Mouse (Mus musculus) midbrain, embryonic 13.5 days (tissue): ENCODE measurements around the gene Rpl10-ps3. TPM values are rescaled to one million over a fixed set of nuclear protein-coding genes. Genes with fewer than 3 reads are reported as not detected.

ENCODE experiments used
- ATAC-seq: fragments of 200-750 bp; cut with Nextera tagmentation; 2 replicates; pipeline ENCODE4 v1.8.0; 2017; ENCODE audit warnings: mild to moderate bottlenecking, moderate TSS enrichment, moderate library complexity
- H3K27ac ChIP-seq: fragments of 300-500 bp; sonication (generic); 2 replicates; pipeline ENCODE4 v1.5.1; 2015; ENCODE audit warnings: inconsistent platforms, mild to moderate bottlenecking, moderate library complexity
- H3K27me3 ChIP-seq: fragments of 300-500 bp; sonication (generic); 2 replicates; pipeline ENCODE4 v1.6.1; 2015; ENCODE audit warnings: mild to moderate bottlenecking, inconsistent platforms
- H3K36me3 ChIP-seq: fragments of 300-500 bp; sonication (generic); 2 replicates; pipeline ENCODE4 v1.6.1; 2015; ENCODE audit warnings: mild to moderate bottlenecking, inconsistent platforms
- H3K4me1 ChIP-seq: fragments of 300-500 bp; sonication (generic); replicated peaks from 2 replicates; pipeline ENCODE4 v1.6.1; 2015; ENCODE audit warnings: inconsistent platforms
- H3K4me2 ChIP-seq: fragments of 300-500 bp; sonication (generic); replicated peaks from 2 replicates; pipeline ENCODE4 v1.6.1; 2015; ENCODE audit warnings: moderate library complexity, mild to moderate bottlenecking, inconsistent platforms
- H3K4me3 ChIP-seq: fragments of 300-500 bp; sonication (generic); replicated peaks from 2 replicates; pipeline ENCODE4 v1.5.1; 2015; ENCODE audit warnings: mild to moderate bottlenecking, inconsistent platforms
- H3K9ac ChIP-seq: fragments of 300-500 bp; sonication (generic); replicated peaks from 2 replicates; pipeline ENCODE4 v1.6.1; 2015; ENCODE audit warnings: mild to moderate bottlenecking, inconsistent platforms
- H3K9me3 ChIP-seq: fragments of 300-500 bp; sonication (generic); 2 replicates; pipeline ENCODE4 v1.6.1; 2016; ENCODE audit warnings: mild to moderate bottlenecking, inconsistent platforms
- WGBS: fragments of 180-500 bp; shearing (Covaris S2); methylation state at CpG from one replicate; pipeline ENCODE4 v1.1.7; 2015; 5-methylcytosine and 5-hydroxymethylcytosine counted together
- polyA plus RNA-seq: library from polyadenylated mRNA; unstranded; fragments of >200 nt; fragmentation: Nextera tagmentation; extraction: Ambion mirVana; gene quantifications from 2 replicates; pipeline ENCODE4 v1.2.1, GENCODE M21; 2015

Rpl10-ps3 gene
- polyA plus RNA-seq, 1 experiment from 2014 or later = 124 TPM

- Histone ChIP-seq H3K36me3 (no peaks in the 10 kb centered on the region), H3K9ac (no peak overlapping the region), H3K4me1 (no peaks in the 10 kb centered on the region), H3K4me2 (no peak overlapping the region), H3K9me3 (0 out of 2 replicates have a peak, but pooled peaks cover 2% of the 10 kb centered on the region), H3K4me3 (no peak overlapping the region), H3K27me3 (no peaks in the 10 kb centered on the region), H3K27ac (no peak overlapping the region)
- WGBS = 84% methylated on average over 3 of the region's 3 CpGs
- no peak for ATAC-seq
These were observed 4.4 kb upstream of the Rpl10-ps3 start for GRCm38 (mm10) chr9:50349156-50349555.

GRCm38 (mm10) chr9:50348256-50348655 lies 3.5 kb upstream of the Rpl10-ps3 start:
- no peaks in the 10 kb centered on the region for H3K36me3 ChIP-seq
- no peaks in the 10 kb centered on the region for H3K27me3 ChIP-seq
- no peaks in the 10 kb centered on the region for H3K4me1 ChIP-seq
- no peak overlapping the region for H3K9ac ChIP-seq
- H3K4me3 ChIP-seq = no peak overlapping the region
- 0 out of 2 replicates have a peak, but pooled peaks cover 2% of the 10 kb centered on the region for H3K9me3 ChIP-seq
- H3K27ac ChIP-seq = no peak overlapping the region
- no peak overlapping the region for H3K4me2 ChIP-seq
- no peak for ATAC-seq
- 84% methylated on average over 10 of the region's 10 CpGs for WGBS

- H3K4me3 ChIP-seq = no peak overlapping the region
- H3K9ac ChIP-seq = no peak overlapping the region
- H3K4me1 ChIP-seq = 0 out of 2 replicates have a peak, but pooled peaks cover 4% of the 10 kb centered on the region
- H3K36me3 ChIP-seq = no peaks in the 10 kb centered on the region
- H3K4me2 ChIP-seq = no peak overlapping the region
- ATAC-seq = no peak
- no peaks in the 10 kb centered on the region for H3K27me3 ChIP-seq
- no peaks in the 10 kb centered on the region for H3K9me3 ChIP-seq
- WGBS = 87% methylated on average over 7 of the region's 7 CpGs
- no peak overlapping the region for H3K27ac ChIP-seq
These were observed 9.0 kb downstream of the Rpl10-ps3 start for GRCm38 (mm10) chr9:50335539-50336325.

GRCm38 (mm10) chr9:50333413-50333812 lies 11.4 kb downstream of the Rpl10-ps3 start:
- Histone ChIP-seq H3K4me3 (no peak overlapping the region), H3K9me3 (no peaks in the 10 kb centered on the region), H3K27me3 (no peaks in the 10 kb centered on the region), H3K36me3 (no peaks in the 10 kb centered on the region), H3K9ac (no peak overlapping the region), H3K27ac (no peak overlapping the region), H3K4me2 (no peak overlapping the region; the same call in 1 of the 2 replicates), H3K4me1 (0 out of 2 replicates have a peak, but pooled peaks cover 4% of the 10 kb centered on the region)
- 37% methylated on average over 6 of the region's 6 CpGs for WGBS
- no peak for ATAC-seq

- Histone ChIP-seq H3K9me3 (peaks cover 6% of the 10 kb centered on the region; the same call in 1 of the 2 replicates), H3K4me1 (no peaks in the 10 kb centered on the region), H3K4me2 (no peak overlapping the region), H3K4me3 (no peak overlapping the region), H3K9ac (no peak overlapping the region), H3K27me3 (no peaks in the 10 kb centered on the region), H3K36me3 (no peaks in the 10 kb centered on the region), H3K27ac (no peak overlapping the region)
- ATAC-seq = no peak
- 89% methylated on average over 9 of the region's 9 CpGs for WGBS
These were observed 20.2 kb downstream of the Rpl10-ps3 start for GRCm38 (mm10) chr9:50324355-50325225.

- H3K36me3 ChIP-seq = no peaks in the 10 kb centered on the region
- no peak overlapping the region for H3K4me3 ChIP-seq
- no peak for ATAC-seq
- peaks cover 6% of the 10 kb centered on the region; the same call in 1 of the 2 replicates for H3K9me3 ChIP-seq
- WGBS = 57% methylated on average over 1 of the region's 1 CpGs
- H3K4me2 ChIP-seq = no peak overlapping the region
- H3K27ac ChIP-seq = no peak overlapping the region
- no peaks in the 10 kb centered on the region for H3K27me3 ChIP-seq
- H3K4me1 ChIP-seq = 0 out of 2 replicates have a peak, but pooled peaks cover 3% of the 10 kb centered on the region
- no peak overlapping the region for H3K9ac ChIP-seq
These were observed 24.0 kb downstream of the Rpl10-ps3 start for GRCm38 (mm10) chr9:50320729-50321128.

GRCm38 (mm10) chr9:50319506-50319905 lies 25.3 kb downstream of the Rpl10-ps3 start:
- Histone ChIP-seq H3K4me3 (no peak overlapping the region), H3K9me3 (no peaks in the 10 kb centered on the region), H3K27ac (no peak overlapping the region), H3K9ac (no peak overlapping the region), H3K4me2 (no peak overlapping the region), H3K36me3 (no peaks in the 10 kb centered on the region), H3K27me3 (no peaks in the 10 kb centered on the region), H3K4me1 (0 out of 2 replicates have a peak, but pooled peaks cover 3% of the 10 kb centered on the region)
- no peak for ATAC-seq
- WGBS = 91% methylated on average over 5 of the region's 5 CpGs

GRCm38 (mm10) chr9:50317299-50317698 lies 27.5 kb downstream of the Rpl10-ps3 start:
- Histone ChIP-seq H3K4me1 (0 out of 2 replicates have a peak, but pooled peaks cover 3% of the 10 kb centered on the region), H3K36me3 (no peaks in the 10 kb centered on the region), H3K27me3 (no peaks in the 10 kb centered on the region), H3K27ac (no peak overlapping the region), H3K4me3 (no peak overlapping the region), H3K4me2 (no peak overlapping the region), H3K9ac (no peak overlapping the region), H3K9me3 (no peaks in the 10 kb centered on the region)
- 81% methylated on average over 6 of the region's 6 CpGs for WGBS
- ATAC-seq = no peak

- Histone ChIP-seq H3K4me2 (no peak overlapping the region), H3K27me3 (no peaks in the 10 kb centered on the region), H3K27ac (0 out of 2 replicates have a peak overlapping the region, but pooled peaks have one; percentile 1), H3K4me1 (0 out of 2 replicates have a peak, but pooled peaks cover 3% of the 10 kb centered on the region), H3K4me3 (no peak overlapping the region), H3K9ac (no peak overlapping the region), H3K36me3 (no peaks in the 10 kb centered on the region), H3K9me3 (no peaks in the 10 kb centered on the region)
- 60% methylated on average over 3 of the region's 3 CpGs for WGBS
- ATAC-seq = no peak
These were observed 29.1 kb downstream of the Rpl10-ps3 start for GRCm38 (mm10) chr9:50315650-50316049.

GRCm38 (mm10) chr9:50311036-50311545 lies 33.7 kb downstream of the Rpl10-ps3 start:
- no peaks in the 10 kb centered on the region for H3K27me3 ChIP-seq
- H3K36me3 ChIP-seq = no peaks in the 10 kb centered on the region
- peaks cover 11% of the 10 kb centered on the region for H3K4me1 ChIP-seq
- H3K27ac ChIP-seq = no peak overlapping the region
- H3K9me3 ChIP-seq = no peaks in the 10 kb centered on the region
- no peak for ATAC-seq
- WGBS = 69% methylated on average over 6 of the region's 6 CpGs
- H3K4me3 ChIP-seq = no peak overlapping the region
- no peak overlapping the region for H3K4me2 ChIP-seq
- no peak overlapping the region for H3K9ac ChIP-seq

- Histone ChIP-seq H3K27ac (peak overlapping the region; percentile 87), H3K4me1 (peaks cover 28% of the 10 kb centered on the region), H3K9ac (no peak overlapping the region), H3K4me2 (peak overlapping the region; percentile 9; the same call in 1 of the 2 replicates), H3K4me3 (no peak overlapping the region), H3K27me3 (no peaks in the 10 kb centered on the region), H3K9me3 (no peaks in the 10 kb centered on the region), H3K36me3 (no peaks in the 10 kb centered on the region)
- ATAC-seq = peak; percentile 94
- WGBS = 37% methylated on average over 10 of the region's 10 CpGs
These were observed 38.9 kb downstream of the Rpl10-ps3 start for GRCm38 (mm10) chr9:50305666-50306402.
